Mouse (Mus musculus) heart, postnatal 4 days (tissue): ENCODE data around the gene Mrpl36. TPM values are rescaled to one million over a fixed set of nuclear protein-coding genes. Genes with fewer than 3 reads are reported as not detected.

Experiments used
- DNase-seq: peaks from one replicate; pipeline ENCODE4 v3.0.0; 2021
- total RNA-seq, 2 experiments: library from RNA; stranded (reverse); gene quantifications; 2 replicates each; pipeline ENCODE4 v1.2.3; 2021

The Mrpl36 gene
- total RNA-seq, 2 experiments from 2014 or later, result 41.6 to 43.9 TPM

DNA sequence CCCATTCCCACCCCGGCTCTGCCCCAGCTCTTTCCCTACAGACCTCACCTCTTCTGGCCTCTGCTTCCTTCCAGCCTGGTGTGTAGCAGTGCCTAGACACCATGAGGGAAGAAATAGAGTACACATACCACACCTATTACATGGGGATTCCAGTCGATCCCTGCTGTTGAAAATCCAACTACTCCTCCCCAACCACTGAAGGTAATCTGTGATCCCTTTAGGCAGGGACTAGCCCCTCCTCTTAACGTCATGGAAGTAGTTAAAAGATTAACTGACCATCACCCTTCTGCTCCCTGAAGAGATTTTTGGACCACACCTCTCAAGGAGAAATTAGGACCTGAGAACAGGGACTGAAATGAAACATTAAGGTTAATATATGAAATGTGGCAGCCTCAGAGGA lies 18.9 kb downstream of the Mrpl36 start:
- no peak for DNase-seq

DNA sequence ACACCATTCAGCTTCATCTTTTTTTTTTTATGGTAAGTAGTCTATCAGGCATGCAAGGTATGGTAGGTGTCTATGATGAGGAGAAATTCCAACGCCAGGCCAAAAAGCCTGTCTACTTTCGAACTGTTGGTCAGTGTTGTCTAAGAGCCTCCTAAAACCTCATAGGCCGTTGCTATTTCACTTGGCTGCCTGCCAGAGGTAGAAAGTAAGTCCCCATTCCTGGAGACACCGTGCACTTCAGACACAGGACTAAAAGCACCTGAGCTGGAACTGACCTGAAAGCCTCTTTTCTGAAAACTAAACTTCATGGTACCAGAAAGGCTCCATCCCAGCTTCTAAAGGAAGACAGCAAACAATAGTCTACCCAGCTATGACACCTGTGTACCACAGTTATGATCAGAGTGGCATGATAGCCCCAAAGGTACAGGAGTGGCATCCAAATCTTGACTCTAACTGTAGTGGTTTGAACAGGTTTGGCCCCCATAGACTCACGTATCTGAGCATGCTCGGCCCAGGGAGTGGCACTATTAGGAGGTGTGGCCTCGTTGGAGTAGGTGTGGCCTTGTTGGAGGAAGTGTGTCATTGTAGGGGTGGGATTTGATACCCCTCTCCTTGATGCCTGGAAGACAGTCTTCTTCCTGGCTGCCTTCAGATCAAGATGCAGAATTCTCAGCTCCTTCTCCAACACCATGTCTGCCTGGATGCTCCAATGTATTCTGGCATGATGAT lies 19.8 kb downstream of the Mrpl36 start:
- DNase-seq, result no peak

GRCm38 (mm10) chr13:73350741-73351140 lies 22.4 kb downstream of the Mrpl36 start:
- no peak for DNase-seq

GRCm38 (mm10) chr13:73351910-73352309 lies 23.6 kb downstream of the Mrpl36 start:
- DNase-seq, result peak; percentile 18

DNA sequence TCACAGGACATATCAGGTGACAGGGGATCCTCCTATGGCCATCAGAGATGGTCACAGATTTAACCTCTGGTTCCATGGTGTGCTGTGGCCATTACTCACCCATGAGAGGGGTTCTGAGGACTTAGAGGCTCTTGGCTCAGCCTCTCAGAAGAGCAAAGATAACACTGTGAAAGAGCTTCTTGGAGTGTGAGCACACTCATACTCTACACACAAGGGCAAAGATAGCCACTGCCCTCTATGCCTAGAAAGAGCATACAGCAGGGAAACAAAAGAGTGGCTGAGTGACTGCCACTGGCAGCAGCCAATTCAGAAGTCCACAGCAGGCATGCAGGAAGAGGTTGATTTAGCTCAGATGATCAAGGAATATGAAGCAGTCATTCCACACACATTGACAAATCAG lies 24.2 kb downstream of the Mrpl36 start:
- no peak for DNase-seq

DNA sequence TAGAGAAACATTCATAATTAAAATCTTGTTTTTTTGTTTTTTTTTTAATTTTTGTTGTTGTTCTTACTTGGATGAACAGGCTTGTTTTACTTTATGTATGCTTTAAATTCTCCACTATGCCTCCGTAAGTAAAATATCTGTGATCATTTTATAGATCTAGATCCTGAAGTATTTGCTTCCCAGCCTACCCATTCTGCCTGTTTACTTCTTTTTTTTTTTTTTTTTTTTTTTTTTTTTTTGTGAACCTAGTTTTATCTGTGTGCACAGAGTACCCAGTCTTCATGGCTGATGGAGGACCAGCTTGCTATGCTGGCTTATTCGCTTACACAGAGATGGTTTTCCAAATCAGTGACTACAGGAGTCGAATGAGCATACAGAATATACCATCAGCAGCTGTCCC lies 28.8 kb downstream of the Mrpl36 start:
- no peak for DNase-seq

GRCm38 (mm10) chr13:73373367-73373766 lies 45.1 kb downstream of the Mrpl36 start:
- DNase-seq, result no peak

DNA sequence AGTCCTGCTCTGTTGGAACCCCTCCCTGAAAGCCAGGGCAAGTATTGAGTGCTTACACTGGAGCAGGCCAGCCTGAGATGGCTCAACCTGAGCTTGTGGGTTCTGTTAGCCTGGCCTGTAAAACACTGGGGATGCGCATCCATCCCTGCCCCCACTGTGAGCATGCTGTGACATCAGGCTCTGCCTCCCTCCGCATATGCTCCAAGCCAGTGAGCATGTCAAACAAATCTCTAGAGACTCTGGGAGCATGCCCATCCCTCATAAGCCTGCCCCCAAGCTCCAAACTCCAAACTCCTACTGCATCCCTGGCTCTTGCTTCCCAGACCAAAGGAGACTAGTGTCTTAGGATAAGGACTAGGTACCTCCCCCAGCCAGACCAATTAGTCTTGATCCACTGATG lies 46.3 kb downstream of the Mrpl36 start:
- no peak for DNase-seq

DNA sequence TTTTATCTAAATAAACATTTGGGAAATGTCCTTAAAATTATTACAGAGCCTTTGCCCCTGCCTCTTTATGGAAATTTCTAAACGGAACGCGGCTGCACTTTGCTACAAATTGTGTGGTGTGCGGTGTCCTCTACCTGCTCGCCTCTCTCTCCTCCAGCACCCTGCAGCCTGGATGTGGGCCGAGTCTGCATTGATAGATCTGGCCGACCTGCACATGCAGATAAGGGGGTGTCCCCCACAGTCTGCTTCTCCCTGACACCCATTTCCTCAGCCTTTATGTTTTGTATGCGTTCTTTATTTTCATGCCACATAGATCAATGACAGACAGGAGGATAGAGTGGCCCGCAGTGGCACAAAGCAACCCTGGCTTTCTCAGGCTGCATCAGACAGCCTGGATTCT lies 49.3 kb downstream of the Mrpl36 start:
- DNase-seq, result no peak

Other genes with a start within 250 kb of the Mrpl36 start
- gene Irx4, start 68.0 kb upstream of the Mrpl36 start, total RNA-seq, result 10 to 100 TPM; 53.3 to 64.3 TPM
- gene Ndufs6, start within 50 bp of the Mrpl36 start, total RNA-seq, result 100 to 1,000 TPM; 659 to 710 TPM
- 10 to 100 TPM; 12.7 to 14.2 TPM for gene Lpcat1, start 138.7 kb downstream of the Mrpl36 start, total RNA-seq
- not detected for gene Slc6a3, start 208.2 kb downstream of the Mrpl36 start, total RNA-seq